Mouse (Mus musculus): Measurements from ENCODE around the gene Sltm. TPM values are rescaled to one million over a fixed set of nuclear protein-coding genes. Genes with fewer than 3 reads are reported as not detected.

Gene Sltm
- polyA plus RNA-seq, 1 experiment: 6.9 TPM

Other genes starting within 250 kb of the Sltm start
- 3.1 and 3.4 TPM in 2 replicates for gene Ccnb2, start 121.2 kb upstream of the Sltm start, polyA plus RNA-seq (2012; rRNA removed)
- 31.7 and 36.3 TPM in 2 replicates for gene Rnf111, start 39.0 kb upstream of the Sltm start, polyA plus RNA-seq (2012; rRNA removed)
- 2.2 and 2.4 TPM in 2 replicates for gene Gm10642, start 113.5 kb downstream of the Sltm start, polyA plus RNA-seq (2012; rRNA removed)
- gene Mindy2, start 114.4 kb downstream of the Sltm start, polyA plus RNA-seq (2012; rRNA removed): 9.3 and 9.4 TPM in 2 replicates
- 21.9 and 33.1 TPM in 2 replicates for gene Adam10, start 136.2 kb downstream of the Sltm start, polyA plus RNA-seq (2012; rRNA removed)